Mouse (Mus musculus): ENCODE measurements at regions not wholly inside any gene's neighbourhood (a gene's known extent, or its start where the extent isn't known, plus 50 kb on each side); places are given as distances from the start of the nearest gene placed in this dataset.

DNA sequence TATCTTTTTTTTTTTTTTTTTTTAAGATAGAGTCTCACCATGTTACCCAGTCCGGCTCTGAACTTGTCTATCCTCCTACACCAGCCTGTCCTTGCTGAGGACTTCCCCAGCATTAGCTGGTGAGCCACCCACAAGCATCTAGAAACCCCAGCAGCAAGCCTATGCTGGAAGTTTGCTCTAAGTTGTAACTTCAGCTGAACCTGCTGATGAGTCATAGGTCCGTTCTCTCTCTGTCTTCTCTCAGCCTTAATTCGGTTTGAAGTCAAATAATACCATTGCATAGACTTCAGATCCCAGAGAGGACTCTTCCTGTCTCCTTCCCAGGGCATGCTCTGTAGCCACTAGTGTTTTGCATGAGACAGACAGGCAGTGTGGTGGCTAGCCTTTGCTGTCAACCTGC is 68.3 kb upstream of the Myrip start:
- DNase-seq (ENCODE audit: low spot score): no peak

DNA sequence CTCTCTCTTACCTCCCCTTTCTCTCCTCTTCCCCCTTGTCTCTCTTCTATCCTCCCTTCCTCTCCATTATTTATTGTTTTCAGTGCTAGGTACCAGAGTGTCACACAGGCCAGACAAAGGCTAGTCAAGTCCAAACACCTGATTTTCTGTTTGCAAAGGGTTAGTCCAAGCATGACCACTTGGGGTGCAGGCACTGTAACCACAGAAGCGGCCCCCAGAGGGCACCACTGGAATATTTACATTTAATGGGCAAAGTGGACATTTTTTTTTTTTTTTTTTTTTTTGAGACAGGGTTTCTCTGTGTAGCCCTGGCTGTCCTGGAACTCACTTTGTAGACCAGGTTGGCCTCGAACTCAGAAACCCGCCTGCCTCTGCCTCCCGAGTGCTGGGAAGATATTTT is 66.3 kb upstream of the Myrip start:
- DNase-seq (ENCODE audit: low spot score): peak; percentile 10

DNA sequence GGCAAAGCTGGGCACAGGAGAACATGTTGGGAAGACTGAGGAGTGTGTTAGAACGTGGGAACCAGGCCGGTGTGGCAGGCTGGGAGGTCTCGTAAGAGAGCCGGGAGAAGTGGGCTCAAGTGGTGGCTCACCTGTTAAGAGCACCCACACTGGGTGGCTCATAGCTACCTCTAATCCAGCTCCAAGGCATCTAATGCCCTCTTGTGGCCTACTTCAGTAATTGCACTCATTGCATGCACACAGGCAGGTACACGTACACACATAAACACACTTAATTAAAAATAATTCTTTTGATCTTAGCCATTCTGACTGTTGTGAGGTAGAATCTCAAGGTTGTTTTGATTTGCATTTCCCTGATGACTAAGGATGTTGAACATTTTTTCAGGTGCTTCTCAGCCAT is 55.9 kb upstream of the Myrip start:
- no peak for DNase-seq (ENCODE audit: low spot score)

DNA sequence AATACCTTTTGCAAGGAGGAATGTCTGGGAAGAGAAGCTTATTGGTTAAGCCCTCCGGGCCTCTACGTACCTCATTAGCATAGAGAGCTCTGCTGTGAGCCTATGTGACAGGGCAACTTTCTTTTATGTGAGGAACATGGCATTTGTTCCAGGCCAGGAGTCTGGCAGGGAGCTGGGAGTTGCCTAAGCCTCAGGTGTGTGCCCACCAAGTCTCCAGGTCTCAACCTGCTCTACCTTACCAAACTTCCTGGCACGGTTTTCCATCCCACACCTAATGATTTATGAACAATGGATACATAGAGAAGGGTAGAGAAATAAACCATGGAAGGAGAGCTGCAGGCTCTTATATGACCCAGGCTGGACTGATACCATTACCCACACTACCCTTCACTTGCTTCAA is 52.6 kb upstream of the Myrip start:
- no peak for DNase-seq (ENCODE audit: low spot score)
